Mouse (Mus musculus) large intestine, adult 2 months (tissue): ENCODE measurements around the gene Mapkbp1. TPM values are rescaled to one million over a fixed set of nuclear protein-coding genes. Genes with fewer than 3 reads are reported as not detected.

Experiments
- DNase-seq: peaks from one replicate; pipeline ENCODE4 v3.0.0-alpha.2; 2012; ENCODE audit warnings: low read depth, low spot score
- WGBS: fragments of 180-500 bp; shearing (Covaris S2); methylation state at CpG from one replicate; pipeline ENCODE4 v1.1.7; 2018; 5-methylcytosine and 5-hydroxymethylcytosine counted together
- polyA plus RNA-seq: library from polyadenylated mRNA; depleted of rRNA; stranded (reverse); fragments of >200 nt; gene quantifications from 2 replicates; pipeline ENCODE4 v1.2.3, GENCODE M21; 2012

The Mapkbp1 gene
- polyA plus RNA-seq, 1 experiment, result 9.1 TPM

DNA sequence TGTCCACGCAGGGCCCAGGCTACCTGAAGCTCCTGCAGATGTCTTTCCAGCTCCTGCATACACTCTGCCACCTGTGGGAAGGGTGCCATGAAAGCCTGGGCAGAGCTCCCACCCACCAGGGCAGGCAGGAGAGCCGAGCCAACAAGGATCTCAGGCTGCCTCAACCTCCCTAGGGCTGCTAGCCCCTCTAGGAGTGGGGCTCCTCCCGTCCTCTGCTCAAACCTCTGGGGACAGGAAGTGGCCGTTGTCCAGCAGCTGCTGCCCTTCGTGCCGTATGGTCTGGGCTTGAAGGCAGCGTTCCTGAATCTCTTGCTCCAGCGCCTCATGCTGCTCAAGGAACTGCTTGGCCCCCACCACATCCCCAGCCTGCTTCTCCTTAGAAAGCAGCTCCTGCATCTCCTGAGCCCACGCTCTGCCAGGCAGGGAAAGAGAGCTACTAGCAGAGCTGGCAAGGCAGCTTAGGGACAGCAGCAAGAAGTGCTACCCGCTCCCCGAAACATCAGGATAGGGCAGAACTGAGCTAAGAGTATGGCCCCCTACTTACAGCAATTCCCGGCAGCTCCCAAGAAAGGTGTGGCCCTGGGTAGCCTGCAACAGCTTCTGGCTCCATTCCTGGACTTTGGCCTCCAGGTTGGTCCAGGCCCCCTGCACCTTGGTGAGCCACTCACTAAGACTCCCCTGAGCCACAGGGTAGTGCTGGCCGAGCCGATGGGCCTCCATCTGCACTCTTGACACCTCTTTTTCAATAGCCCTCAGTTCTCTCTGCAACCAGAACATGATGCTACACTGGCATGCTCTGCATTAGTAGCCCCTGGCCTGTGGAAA is 74.2 kb downstream of the Mapkbp1 start:
- 45% methylated on average over 14 of the region's 14 CpGs for WGBS
- DNase-seq, result no peak

DNA sequence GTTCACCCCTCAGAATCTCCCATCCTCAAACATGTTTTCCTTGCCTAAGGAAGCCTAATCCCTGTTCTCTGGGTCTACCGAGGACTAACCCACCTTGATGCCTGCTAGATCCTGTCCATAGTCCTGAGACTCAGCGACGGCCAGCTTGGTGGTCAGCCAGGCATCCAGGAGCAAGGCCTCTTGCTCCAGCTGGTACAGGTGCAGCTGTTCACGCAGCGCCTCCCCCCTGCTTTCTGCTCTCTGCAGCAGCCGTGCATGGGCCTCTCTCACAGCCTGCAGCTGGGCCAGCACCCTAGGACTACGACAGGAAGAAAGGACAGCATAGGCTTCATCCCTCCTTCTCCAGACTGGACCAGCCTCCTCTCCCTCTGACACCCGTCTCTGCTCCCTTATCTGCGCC is 75.7 kb downstream of the Mapkbp1 start:
- WGBS, result 84% methylated on average over 9 of the region's 9 CpGs
- no peak for DNase-seq

DNA sequence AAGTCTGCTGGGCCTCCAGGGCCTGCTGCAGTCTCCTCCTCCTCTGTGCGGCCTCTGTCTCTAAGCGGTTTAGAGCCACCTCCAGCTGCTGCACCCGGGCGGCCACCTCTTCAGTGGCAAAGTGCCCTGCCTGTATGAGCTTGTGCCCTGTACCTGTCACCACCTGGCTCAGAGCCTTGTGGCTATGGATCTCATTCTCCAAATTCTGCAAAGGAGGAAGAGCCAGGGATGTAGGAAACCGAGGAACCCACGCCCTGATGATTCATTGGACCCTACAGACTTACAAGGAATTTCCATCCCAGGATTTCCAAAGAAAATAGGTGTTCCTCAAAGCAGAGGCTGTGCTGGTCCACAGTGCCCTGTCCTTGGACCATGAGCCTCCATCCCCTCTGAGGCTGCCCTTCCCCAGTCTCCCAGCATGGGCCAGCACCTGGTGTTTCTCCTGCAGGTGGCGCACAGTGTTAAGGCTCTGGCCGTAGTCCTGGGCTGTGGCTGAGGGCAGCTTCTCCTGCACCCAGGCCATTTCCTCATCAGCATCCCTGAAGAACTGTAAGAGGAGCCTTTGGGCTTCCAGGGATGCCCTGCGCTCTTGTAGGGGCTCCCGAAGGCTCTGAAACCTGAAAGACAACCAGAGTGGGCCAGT is 77.3 kb downstream of the Mapkbp1 start:
- DNase-seq, result no peak
- 69% methylated on average over 10 of the region's 10 CpGs for WGBS

DNA sequence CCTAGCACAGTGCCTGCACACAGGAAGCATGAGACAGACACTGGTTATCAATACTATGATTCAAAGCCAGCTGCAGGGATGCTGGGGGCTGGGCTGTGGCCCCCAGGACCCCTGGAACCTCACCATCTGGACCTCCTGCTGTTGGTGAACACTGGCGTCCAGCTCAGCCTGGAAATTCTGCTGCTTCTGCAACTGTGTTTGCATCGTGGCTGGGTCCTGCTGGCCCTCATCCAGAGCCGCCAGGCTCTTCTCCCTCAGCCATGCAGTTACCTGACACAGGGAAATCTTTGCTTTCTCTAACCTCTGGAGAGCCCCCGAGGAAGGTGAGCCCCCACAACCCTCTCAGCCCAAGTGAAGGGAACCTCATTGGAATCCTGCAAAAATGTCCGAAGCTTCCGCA is 78.9 kb downstream of the Mapkbp1 start:
- WGBS, result 57% methylated on average over 6 of the region's 6 CpGs
- no peak for DNase-seq

DNA sequence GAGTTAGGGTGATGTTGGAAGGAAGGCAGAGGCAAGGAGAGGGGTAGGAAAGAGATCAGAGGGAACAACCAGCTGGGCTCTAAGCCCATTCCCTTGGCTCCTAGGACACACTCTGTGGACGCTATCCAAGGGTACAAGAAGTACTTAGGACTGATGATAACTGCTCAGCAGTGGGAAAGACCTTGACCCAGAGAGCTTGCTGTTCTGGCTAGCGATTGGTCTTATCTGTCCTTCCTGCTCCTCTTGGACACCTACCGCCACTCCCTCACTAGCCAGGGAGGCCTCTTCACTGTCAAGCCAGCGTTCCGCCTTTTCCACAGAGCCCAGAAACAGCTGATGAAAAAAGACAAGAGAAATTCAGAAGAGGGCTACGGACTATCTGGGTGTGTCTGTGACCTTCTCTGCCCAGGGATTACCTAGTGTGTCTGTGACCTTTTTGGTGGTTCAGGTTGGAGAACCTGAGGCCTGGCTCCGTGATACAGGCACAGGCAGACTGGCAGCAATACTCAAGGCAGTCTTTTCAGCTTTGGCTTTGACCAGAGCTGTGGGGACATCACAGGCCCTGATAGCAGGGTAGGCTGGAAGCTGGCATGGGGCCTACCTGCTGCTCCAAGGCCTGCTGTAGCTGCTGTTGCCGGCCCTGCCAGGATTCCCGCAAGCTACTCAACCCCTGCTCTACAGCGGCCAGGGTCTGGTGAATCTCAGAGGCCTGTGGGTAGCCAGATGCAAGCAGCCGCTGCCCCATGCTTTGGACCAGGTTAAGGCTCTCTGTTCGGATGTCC is 82.5 kb downstream of the Mapkbp1 start:
- no peak for DNase-seq
- whole genome bisulfite sequencing, result 87% methylated on average over 12 of the region's 12 CpGs

DNA sequence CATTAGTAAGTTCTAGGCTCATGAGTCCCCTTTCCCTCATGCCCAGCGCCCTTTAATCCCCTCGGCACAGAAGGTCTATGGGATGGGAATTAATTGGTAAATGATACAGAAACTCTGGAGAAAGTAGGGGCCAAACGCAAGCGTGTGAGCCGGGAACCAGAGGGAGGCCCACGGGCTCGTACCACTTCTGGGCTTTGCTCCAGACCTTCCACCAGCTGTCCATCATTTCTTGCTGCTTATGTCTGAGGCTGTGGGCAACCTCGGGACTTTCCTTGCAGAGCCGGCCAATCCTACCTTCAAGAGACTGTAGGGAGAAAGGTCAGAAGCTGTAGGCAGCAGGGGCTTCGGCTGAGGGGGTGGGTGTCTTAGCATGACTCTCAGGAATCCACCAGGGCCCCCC is 83.4 kb downstream of the Mapkbp1 start:
- WGBS, result 84% methylated on average over 10 of the region's 10 CpGs
- no peak for DNase-seq

DNA sequence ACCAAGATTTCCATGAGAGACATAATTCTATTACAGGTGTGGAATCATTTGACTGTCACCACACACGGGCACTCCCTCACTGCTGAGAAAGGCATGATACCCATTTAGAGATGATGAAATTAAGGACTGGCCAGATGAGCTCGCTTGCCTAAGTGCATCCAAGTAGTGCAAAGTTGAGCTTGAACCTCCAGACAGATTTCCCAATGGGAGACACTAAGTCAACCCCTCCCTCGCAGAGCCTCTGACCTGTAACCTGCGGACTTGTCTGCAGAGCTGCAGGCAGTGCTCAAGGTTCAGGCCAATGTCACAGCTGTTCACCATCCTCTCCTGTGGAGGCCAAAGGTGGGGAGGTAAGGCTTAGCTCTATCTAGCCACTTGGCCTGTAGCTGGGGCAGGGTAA is 86.3 kb downstream of the Mapkbp1 start:
- 68% methylated on average over 4 of the region's 4 CpGs for WGBS

DNA sequence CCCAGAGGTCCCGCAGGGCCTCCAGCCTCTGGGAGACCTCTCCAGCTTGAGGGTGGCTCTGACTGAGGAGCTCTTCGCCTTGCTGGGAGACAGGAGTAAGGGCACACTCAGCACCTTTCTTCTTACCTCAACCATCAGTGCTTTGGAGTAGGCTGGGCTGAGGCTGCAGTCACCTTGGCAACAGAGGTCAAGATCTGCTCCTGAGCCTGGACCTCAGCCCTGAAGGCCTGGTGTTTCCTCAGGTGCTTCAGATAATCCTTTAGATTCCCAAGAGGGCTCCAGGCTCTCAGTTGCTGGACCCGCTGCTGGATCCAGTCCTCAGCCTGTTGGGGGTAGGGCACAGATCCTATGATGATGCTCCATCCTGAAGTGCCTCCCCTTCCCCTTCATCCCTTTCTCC is 87.0 kb downstream of the Mapkbp1 start:
- 93% methylated on average over 3 of the region's 3 CpGs for WGBS
- no peak for DNase-seq

More for the DNA sequence above, 86.3 kb downstream of the Mapkbp1 start:
- no peak for DNase-seq

DNA sequence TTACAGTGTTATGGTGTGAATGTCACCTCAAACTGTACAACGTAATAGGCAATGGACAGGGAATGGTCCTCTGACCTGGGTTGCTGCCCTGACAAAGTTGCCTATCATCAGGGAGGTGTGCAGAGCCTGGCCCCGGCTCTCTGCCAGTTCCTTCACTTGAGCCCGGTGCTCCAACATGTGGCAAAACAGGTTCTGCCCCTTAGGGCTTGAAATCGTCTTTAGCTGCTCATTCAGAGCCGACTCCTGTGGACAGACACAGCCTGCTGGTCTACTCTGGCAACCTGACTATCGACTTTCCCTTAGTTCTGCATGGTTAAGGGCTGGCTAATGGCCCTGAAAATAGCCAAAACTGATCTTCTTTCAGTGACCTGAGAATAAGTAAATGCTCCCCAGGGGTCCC is 87.7 kb downstream of the Mapkbp1 start:
- WGBS, result 34% methylated on average over 6 of the region's 6 CpGs
- DNase-seq, result no peak

DNA sequence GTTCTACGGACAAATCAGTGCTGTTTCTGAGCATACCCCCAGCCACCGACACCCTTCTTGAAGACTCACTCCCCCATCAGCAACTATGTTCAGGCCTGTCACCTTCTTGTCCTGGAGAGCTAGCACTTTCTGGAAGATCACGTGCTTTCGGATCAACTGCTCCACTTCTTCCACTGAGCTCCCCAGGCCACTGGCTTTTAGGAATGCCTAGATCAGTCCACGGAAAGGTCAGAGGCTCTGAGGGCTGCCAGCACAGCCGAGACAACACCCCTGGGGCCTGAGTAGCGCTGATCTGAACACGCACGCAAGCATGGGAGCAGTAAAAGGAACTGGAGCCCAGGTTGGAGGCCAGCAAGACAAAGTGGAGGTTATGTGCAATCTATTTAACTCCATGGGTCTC is 88.2 kb downstream of the Mapkbp1 start:
- DNase-seq, result no peak
- 81% methylated on average over 9 of the region's 9 CpGs for WGBS

DNA sequence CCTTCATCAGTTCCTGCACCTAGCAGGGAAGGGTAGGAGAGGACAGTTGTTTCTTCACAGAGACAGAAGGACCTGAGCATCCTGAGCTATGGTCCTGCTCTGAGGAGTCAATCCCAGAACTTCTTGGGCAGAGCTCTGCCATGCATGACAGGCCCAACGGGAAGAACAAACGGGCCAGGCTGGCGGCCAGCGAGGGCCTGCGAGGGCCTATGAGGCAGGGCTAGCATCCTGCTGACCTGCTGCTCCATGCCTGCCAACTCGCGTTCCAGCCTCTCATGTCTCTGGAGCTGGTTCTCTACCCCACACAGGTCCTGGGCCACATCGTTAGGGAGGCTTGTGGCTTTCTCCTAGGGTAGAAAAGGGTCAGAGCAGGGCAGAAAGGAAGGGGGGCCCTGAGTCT is 89.7 kb downstream of the Mapkbp1 start:
- no peak for DNase-seq
- 88% methylated on average over 8 of the region's 8 CpGs for WGBS

DNA sequence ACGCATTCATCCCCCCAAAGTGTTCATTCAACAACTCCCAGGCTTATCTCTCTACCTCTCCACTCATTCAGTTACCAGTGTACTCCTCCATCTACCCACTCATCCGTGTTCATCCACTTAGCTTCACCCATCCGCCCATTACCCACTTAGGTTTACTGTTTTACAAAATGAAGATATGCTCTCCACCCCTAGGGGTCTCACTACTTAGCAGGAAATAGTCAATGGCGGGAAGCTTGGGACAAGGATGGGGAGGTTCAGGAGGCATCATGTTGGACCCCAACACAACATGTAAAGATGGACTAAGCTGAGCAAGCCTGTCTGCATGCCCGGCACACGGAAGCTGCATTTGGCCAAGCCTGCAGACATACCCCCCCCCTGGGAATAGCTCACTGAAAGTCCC is 92.1 kb downstream of the Mapkbp1 start:
- no peak for DNase-seq
- 70% methylated on average over 6 of the region's 6 CpGs for WGBS

DNA sequence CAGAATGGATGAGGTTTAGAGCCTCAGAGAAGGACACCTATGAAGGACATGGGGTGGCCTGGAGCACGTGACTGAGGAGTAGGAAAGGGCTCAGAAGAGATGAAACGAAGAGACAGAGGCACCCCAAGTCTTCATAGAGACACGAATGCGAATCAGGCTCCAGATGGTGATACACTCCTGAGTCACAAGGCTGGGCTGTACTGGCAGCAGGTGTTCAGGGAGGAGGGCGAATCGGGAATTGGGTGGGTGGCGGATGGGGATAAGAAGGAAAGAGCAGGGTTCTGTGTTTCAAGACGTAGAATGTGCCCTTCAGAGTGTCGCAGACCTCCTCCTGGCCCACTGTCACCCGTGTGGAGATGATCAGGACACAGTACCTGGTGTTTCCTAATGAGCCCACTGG is 92.7 kb downstream of the Mapkbp1 start:
- WGBS, result 92% methylated on average over 10 of the region's 10 CpGs
- no peak for DNase-seq

DNA sequence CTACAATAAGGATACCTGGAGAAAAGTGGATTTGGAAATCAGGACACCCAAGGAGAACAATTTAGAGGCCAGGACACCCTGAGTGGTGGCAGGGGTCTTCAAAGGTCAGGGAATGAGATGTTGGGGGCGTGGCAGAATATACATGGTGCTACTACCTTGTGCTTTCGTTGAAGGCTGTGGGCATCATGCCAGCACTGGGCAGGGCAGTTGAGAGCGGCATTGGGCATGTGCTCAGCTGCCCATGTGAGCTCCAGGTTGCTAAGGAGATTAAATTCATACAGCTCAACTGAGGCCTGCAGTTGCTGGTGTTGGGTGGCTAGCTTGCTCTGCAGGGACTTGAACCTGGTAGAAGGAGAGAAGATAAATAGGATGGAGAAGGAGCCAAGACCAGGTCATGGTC is 93.7 kb downstream of the Mapkbp1 start:
- DNase-seq, result no peak
- WGBS, result 37% methylated on average over 3 of the region's 3 CpGs

DNA sequence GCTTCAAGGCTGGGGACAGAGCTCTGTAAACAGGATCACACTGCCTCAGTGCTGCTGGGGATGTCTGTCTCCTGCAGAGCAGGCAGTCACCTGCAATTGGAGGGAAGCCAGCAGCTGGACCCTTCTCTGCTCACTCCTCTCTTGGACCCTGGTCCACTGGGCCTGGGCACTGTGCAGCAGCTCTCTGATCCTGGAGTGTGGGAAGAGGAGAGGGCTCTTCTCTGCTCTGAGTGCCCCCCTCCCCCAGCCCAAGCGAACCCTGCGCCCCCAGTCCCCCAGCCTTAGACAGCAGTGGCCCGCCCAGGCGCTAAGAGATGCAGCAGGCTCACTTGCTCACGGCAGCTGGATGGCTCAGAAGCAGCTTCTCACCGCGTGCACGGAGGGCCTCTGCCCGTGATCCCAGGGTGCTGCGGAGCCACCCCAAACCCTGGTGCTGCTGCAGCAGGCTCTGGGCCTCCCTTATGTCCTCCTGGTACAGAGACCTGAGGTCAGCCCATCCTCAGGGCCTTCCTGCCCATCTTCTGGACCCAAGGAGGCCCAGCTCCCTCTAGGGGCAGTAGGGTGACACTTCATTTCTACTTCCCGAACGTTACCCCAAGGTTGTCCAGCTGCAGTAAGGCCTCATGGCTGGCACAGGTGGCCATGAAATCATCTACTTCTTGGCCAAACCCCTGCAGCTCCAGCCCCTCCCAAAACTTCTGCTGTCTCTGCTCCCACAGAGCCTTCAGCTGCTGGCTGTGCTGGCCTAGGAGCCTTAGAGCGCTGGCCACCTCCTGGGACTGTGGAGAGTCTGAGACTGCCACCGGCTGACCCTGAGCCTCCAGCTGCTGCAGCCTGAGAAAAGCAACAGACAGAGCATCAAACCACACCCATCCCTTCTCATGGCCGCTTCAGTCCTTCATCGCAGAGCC is 96.3 kb downstream of the Mapkbp1 start:
- 56% methylated on average over 16 of the region's 16 CpGs for WGBS
- no peak for DNase-seq

DNA sequence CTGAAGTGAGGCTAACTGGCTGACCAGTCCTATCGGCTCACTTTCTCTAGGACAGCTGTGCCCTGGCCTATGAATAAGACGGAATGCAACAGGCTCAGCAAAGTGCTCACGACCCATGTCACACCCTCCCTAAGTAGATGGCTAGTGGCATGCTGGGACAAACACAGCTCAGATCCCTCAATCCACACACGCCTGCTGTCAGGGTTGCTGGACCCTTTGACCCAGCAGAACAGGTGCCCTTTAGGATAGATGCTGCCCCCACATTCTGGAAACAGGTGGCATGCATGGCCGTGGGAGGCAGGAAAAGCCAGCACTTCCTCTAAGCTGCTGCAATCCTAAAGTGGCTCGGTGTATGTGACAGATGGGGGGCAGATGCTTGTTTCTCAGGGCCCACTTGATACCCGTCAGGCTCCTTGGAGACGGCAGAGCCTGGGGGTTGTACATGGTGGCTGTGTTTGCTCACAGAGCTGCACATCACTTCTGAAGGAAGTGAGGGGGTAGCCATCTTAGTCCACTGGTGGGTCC is 97.0 kb downstream of the Mapkbp1 start:
- 72% methylated on average over 8 of the region's 8 CpGs for WGBS
- DNase-seq, result no peak

DNA sequence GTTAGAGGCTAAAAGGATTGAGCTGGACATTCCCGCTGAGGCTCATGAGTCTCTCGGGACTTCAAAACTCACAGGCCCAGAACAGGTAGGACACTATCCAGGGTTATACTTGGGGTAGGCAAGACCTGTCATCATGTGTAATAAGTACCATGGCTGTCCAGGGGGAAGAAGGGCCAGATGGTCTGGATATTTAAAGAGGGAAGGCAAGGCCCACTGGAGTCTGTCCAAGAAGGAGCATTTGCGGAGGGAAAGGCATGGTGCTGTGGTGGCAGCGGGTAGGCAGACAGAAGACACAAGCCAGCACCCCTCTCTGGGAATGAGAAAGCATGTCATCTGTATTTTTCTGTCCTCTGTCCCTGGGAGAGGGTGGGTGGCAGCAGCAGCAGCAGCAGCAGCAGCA is 101.6 kb downstream of the Mapkbp1 start:
- 92% methylated on average over 4 of the region's 4 CpGs for WGBS
- no peak for DNase-seq

DNA sequence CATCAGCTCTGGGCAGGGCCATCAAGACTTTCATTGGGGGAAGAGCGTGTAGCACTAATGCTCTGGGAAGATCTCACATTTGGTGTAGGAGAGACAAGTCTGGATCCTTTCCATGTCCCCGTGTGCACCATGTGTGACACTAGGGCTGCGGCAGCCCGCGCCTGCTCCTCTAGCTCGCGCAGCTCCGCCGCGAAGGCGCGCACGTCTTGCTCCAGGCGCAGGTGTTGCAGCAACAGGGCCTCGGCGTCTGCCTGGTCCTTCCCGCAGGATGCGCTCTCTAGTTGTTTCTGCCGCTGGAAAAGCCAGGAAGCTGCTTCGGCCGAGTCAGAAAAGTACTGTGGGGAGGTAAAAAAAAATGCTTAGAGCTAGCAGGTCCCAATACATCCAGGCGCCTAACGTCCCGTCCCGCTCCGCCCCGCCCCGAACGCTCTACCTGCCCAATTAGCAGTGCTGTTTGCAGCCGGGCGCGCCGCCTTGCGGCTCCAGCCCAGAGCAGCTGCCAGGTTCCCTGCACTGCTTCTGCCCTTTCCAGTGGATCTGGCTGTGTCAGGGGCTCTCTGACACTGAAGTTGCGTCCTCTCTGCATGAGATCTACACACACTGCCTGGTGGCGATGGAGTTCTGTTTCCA is 103.7 kb downstream of the Mapkbp1 start:
- WGBS, result 3% methylated on average over 36 of the region's 36 CpGs
- no peak for DNase-seq
